Mouse (Mus musculus): Measurements from ENCODE around the gene Ndufaf1.
"Not testable (repeated sequence)": the region's sequence is repeated elsewhere in the genome, so short reads cannot be mapped to it uniquely, and the experiment has no call there.

- not testable (repeated sequence) for TF ChIP-seq USF1 (IDR thresholded peaks at IDR 0.05; ENCODE audit: low read depth); POLR2A (IDR thresholded peaks at IDR 0.05; ENCODE audit: insufficient read length, low read depth); TCF3 (IDR thresholded peaks at IDR 0.05; ENCODE audit: insufficient read length, low read depth); MAX (IDR thresholded peaks at IDR 0.05; ENCODE audit: low read depth)
Observed at GRCm38 (mm10) chr2:119619002-119619401, 43.6 kb downstream of the Ndufaf1 start.
